Mouse (Mus musculus) liver, embryonic 18 days (tissue): ENCODE results near the gene Fchsd2. TPM values are rescaled to one million over a fixed set of nuclear protein-coding genes. Genes with fewer than 3 reads are reported as not detected.

Experiments
- polyA plus RNA-seq: library from polyadenylated mRNA; depleted of rRNA; stranded (reverse); fragments of >200 nt; gene quantifications from 2 replicates; pipeline ENCODE4 v1.2.3, GENCODE M21; 2012; rRNA removed

Fchsd2 gene
- polyA plus RNA-seq = 4.9 and 5.1 TPM in 2 replicates

DNA sequence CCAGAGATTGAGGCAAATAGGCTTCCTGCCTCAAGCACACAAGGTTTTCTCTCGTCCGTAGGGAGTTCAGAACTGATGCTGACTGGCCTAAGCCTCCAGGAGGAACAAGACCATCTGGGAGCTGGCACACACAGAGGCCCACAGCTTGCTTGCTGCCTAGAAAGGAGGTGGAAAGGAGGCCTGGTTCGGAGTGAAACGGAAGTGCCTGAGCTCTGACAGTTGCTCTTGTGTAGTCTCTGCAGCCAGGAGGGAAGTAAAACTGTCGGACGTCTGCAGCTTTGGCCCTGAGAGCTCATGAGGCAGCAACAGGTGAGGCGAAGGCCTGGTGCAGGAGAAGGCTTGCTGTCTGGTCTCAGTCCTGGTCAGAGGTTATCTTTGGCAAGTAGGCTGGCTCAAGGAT, at the start of gene Fchsd2:
Gene Fchsd2, plus strand, starts transcription at position 246 of the 400 bp plus-strand sequence.

DNA sequence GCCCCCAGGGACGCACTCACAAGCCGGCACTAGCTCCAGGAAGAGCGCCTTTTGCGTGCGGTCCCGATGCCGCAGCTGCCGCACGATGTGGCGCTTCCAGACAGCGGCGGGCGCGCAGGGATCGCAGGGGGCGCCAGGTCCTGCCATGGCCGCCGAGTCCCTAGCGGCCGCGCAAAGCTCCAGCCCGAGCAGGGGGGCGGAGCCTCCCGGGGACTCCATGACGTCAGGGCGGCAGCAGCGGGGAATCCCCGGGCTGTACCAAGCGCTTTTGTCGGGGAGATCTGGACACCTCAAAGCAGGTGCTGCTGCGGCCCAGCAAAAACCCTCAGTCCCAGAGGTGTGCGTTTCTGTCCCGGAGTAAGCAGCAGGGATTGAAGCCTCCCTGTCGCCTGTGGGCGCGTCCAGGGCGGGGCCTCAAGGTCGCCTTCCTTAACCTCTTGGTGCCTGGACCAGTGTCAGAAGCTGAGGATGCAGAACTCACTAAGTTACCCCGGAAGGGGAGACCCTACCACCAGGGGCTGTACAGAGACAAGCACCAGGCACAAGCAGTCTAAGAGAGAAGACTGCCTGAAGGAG, 209.3 kb downstream of the Fchsd2 start, which contains the start of gene Atg16l2:
Gene Atg16l2, minus strand, starts transcription at position 371 of the 576 bp plus-strand sequence.

DNA sequence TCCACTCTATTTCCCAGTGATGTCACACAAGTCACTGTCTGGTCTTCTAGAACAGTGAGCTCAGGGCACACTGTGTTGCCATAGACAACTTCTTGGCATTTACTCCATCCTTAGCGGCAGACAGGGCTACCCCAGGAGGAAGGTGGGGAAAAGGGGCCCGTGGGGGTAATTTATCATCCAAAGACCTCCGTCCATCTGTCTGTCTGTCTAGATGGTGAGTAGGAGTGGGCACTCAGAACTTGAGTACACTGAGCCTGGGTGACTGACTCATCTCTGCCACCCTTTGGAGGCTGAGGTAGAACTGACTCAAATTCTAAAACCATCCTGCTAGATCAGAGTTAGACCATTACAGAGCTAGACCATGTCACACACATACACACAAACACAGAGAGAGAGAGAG, 224.4 kb downstream of the Fchsd2 start, which contains the start of gene Stard10:
Gene Stard10, plus strand, starts transcription at position 73 of the 400 bp plus-strand sequence.

Other genes with a start within 250 kb of the Fchsd2 start
- 12.6 and 14.5 TPM in 2 replicates for gene Relt, start 229.4 kb upstream of the Fchsd2 start, polyA plus RNA-seq
- 1.7 and 2.1 TPM in 2 replicates for gene Arhgef17, start 160.8 kb upstream of the Fchsd2 start, polyA plus RNA-seq
- 4.4 and 4.7 TPM in 2 replicates for gene P2ry6, start 118.2 kb upstream of the Fchsd2 start, polyA plus RNA-seq
- gene P2ry2, start 80.0 kb upstream of the Fchsd2 start, polyA plus RNA-seq = 4.0 and 4.3 TPM in 2 replicates
- gene Atg16l2, start 209.4 kb downstream of the Fchsd2 start, polyA plus RNA-seq = 11.1 and 12.9 TPM in 2 replicates
- gene Stard10, start 224.2 kb downstream of the Fchsd2 start, polyA plus RNA-seq = 277 and 280 TPM in 2 replicates